Mouse (Mus musculus): Measurements from ENCODE around the gene Cnep1r1. TPM values are rescaled to one million over a fixed set of nuclear protein-coding genes. Genes with fewer than 3 reads are reported as not detected.

The Cnep1r1 gene
- polyA plus RNA-seq (2012; rRNA removed): 45.3 and 70.8 TPM in 2 replicates

GRCm38 (mm10) chr8:88118456-88119036 lies at the start of gene Cnep1r1:
TSS of gene Cnep1r1 (plus strand) at chr8:88118769.

GRCm38 (mm10) chr8:88137748-88138484 lies 19.3 kb downstream of the Cnep1r1 start, which contains the start of gene Heatr3:
TSS of gene Heatr3 (plus strand) at chr8:88137855.

Other genes with a start within 250 kb of the Cnep1r1 start
- gene Zfp423, start 159.2 kb upstream of the Cnep1r1 start, polyA plus RNA-seq (2012; rRNA removed): 63.4 and 64.0 TPM in 2 replicates
- gene Heatr3, start 19.1 kb downstream of the Cnep1r1 start, polyA plus RNA-seq (2012; rRNA removed): 43.2 and 43.8 TPM in 2 replicates
- 19.1 and 28.2 TPM in 2 replicates for gene Tent4b, start 80.4 kb downstream of the Cnep1r1 start, polyA plus RNA-seq (2012; rRNA removed)
- 4.2 and 5.0 TPM in 2 replicates for gene Adcy7, start 153.6 kb downstream of the Cnep1r1 start, polyA plus RNA-seq (2012; rRNA removed)
- gene Brd7, start 243.4 kb downstream of the Cnep1r1 start, polyA plus RNA-seq (2012; rRNA removed): 95.1 and 142 TPM in 2 replicates

Data from central nervous system, embryonic 11.5 days (tissue).